Mouse (Mus musculus): ENCODE measurements around the gene Tktl2. TPM values are rescaled to one million over a fixed set of nuclear protein-coding genes. Genes with fewer than 3 reads are reported as not detected.

Tktl2 gene
- not detected for total RNA-seq (2021)

GRCm38 (mm10) chr8:66511537-66511936, at the start of gene Tktl2:
Tktl2 (plus strand) TSS chr8:66511756.
- DNase-seq (ENCODE audit: low spot score) = no peak
- intact Hi-C loops (cut with DNase I) = no loop called here

- no peak for DNase-seq (ENCODE audit: low spot score)
- intact Hi-C loops (cut with DNase I) = no loop called here
Measured at GRCm38 (mm10) chr8:66469821-66470220, 41.7 kb upstream of the Tktl2 start.

DNA sequence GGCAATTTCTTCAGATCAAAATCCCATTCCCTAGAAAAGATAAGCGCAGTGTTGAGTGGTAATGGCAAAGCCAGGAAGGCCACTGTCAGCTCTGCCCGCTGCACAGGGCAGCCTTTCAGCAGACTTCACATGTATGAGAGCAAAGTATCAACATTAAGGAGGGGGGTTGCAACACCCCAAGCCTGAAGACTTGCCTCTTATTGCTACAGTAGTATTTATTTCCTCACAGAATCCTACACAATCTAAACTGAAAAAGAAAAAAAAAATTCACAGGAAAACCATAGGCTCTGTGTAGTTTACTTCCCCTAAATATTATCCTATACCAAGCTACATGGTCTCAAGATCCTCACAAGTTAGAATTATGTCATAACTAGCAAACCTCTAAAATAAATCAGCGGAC, 34.7 kb upstream of the Tktl2 start:
- intact Hi-C loops (cut with DNase I) = no loop called here
- no peak for DNase-seq (ENCODE audit: low spot score)

DNA sequence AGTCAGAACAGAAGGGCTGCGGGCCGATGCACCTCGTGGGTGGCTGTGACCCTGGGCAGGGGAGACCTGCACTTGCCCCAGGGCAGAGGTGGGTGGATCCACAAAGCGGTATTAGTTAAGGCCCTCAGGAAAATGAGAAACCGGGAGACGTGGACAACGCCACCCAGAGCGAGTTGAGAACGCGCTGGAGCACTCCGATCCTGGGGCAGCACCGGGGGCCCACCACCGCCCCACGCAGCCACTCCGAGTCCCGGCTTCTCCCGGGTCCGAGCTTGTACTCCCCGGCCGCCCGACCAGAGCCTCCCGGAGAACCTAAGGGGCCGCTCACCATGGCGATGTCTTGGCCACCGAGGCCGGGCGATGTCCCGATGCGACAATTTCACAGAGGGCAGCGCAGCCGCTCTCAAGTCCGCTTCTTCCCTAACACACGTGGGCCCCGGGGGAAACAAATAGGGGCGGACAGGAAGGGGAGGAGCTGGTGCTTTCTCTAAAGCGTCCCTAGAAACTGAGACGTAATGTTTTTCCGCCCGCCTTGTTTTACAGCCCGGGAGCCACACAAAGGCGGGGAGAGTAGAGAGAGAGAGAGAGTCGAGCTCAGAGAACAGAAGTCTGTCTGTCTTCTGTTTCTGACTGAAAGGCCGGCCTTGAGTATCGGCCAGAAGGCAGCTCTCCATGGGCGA, 25.3 kb upstream of the Tktl2 start, which contains the start of gene Tma16:
Gene Tma16, minus strand, starts transcription at position 447 of the 680 bp plus-strand sequence.
- DNase-seq (ENCODE audit: low spot score) = peak; percentile 37
- intact Hi-C loops (cut with DNase I) = loop anchor here (10.0 kb wide), 1 partner anchor 379 kb away; the partner anchor contains the start of gene Naf1

GRCm38 (mm10) chr8:66488556-66488955, 23.0 kb upstream of the Tktl2 start:
- intact Hi-C loops (cut with DNase I) = loop anchor here (10.0 kb wide), 1 partner anchor 376 kb away; the partner anchor contains the start of gene Naf1
- no peak for DNase-seq (ENCODE audit: low spot score)

DNA sequence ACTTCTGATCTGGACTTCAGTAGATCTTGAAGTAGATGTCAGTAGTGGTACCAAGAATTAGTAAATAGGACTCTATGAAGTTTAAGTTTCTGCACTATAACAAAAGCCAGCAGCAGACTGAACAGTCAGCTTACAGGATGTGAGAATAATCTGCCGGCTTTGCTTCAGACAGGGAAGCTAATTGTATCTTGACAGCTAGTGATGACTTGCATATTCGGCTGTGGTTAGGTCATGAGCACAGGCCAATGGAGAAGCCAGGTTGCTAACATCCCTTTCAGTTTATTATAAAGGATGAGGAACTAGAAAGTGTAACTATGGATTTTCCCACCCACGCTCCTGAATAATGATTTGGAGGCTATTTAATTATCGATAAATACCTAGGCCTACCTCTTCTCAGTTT, 20.9 kb upstream of the Tktl2 start:
- intact Hi-C loops (cut with DNase I) = no loop called here
- no peak for DNase-seq (ENCODE audit: low spot score)

GRCm38 (mm10) chr8:66494496-66494895, 17.1 kb upstream of the Tktl2 start:
- peak; percentile 12 for DNase-seq (ENCODE audit: low spot score)
- intact Hi-C loops (cut with DNase I) = loop anchor here (2.0 kb wide), 1 partner anchor 44 kb away; no protein-coding TSS in a partner anchor

DNA sequence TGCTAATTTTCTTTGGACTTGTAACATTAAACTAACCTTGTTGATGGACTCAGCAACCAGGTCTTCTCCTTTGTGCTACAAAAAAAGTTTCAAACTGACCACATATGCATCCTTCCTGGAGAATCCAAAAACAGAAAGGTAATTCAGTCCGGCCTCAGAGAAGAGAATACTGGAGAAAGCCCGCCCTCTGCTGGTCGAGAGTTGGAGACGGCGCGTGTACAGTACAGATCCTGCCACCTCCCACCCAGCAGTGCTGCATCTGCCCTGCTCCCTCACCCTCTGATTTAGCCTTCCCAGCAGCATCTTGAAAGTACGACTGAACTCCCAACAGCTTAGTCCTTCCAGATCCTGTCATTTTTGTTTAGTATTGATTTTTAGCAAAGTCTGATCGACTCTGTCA, 15.8 kb upstream of the Tktl2 start:
- intact Hi-C loops (cut with DNase I) = loop anchor here (2.0 kb wide), 1 partner anchor 45 kb away; no protein-coding TSS in a partner anchor
- no peak for DNase-seq (ENCODE audit: low spot score)

GRCm38 (mm10) chr8:66496998-66497577, 14.5 kb upstream of the Tktl2 start:
- intact Hi-C loops (cut with DNase I) = no loop called here
- no peak for DNase-seq (ENCODE audit: low spot score)

DNA sequence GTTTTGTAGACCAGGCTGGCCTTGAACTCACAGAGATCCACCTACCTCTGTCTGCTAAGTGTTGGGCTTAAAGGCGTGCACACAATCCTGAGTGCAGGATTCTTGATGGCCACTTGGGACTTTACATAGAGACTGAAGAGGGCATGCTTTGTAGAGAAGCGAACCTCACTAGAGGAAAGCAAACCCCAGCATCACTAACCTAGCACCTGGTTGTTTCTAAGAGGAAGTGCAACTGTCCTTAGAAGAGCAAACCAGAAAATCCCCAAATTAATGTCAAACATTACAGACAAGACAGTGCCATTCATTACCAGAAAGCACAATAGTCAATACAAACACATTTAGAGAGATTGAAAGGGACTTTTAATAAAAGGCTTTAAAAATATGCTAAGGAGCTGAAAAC, 8.2 kb upstream of the Tktl2 start:
- no peak for DNase-seq (ENCODE audit: low spot score)
- intact Hi-C loops (cut with DNase I) = no loop called here

GRCm38 (mm10) chr8:66519149-66519548, 7.6 kb downstream of the Tktl2 start:
- no peak for DNase-seq (ENCODE audit: low spot score)
- intact Hi-C loops (cut with DNase I) = no loop called here

DNA sequence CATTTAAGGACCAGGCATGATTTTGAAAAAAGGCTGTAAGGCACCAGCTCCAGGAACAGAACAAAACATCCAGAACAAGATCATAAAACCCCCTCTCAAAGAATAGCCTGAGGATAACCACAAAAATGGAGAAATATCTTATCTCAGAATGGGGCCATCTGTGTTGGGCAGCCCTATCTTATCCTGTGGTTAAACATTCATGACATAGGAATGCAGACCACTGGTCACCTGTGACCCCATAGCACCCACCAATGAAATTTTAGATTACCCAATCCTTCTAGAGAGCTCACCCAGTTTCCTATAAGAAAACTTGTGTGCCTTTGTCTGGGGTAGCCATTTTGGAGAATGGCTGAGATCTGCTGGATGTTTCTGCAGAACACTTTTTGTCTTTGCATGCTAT, 9.0 kb downstream of the Tktl2 start:
- intact Hi-C loops (cut with DNase I) = no loop called here
- DNase-seq (ENCODE audit: low spot score) = no peak

DNA sequence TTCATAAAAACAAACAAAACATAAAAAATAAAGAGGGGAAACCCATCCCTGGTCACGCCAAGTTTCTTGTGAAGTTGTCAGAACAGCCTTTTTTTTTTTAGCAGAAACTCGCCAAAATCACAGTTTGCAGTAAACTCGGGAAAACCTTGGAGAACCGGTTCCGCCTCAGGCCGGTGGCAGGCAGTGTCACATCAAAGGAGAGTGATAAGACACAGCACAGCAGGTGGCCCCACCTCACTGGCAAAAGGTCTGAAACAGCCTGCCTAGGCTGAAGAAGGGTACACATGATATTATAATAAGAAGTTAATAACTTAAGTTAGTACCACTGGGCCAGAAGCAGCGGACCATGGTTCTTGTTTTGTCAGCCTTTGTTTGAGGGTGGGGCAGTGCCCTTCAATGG, 38.5 kb downstream of the Tktl2 start:
- no peak for DNase-seq (ENCODE audit: low spot score)
- intact Hi-C loops (cut with DNase I) = no loop called here

Other genes starting within 250 kb of the Tktl2 start
- 1 to 10 TPM; 3.2 to 3.8 TPM for gene Tma16, start 25.2 kb upstream of the Tktl2 start, total RNA-seq (2021)
- not detected for gene Npy5r, start 176.4 kb downstream of the Tktl2 start, total RNA-seq (2021)
- 1 to 10 TPM; 1.3 to 1.5 TPM for gene Npy1r, start 185.4 kb downstream of the Tktl2 start, total RNA-seq (2021)

Measured in heart, postnatal 25 days (tissue).